Mouse (Mus musculus) myocyte (in vitro differentiated cells): ENCODE data around the gene Wbp11. TPM values are rescaled to one million over a fixed set of nuclear protein-coding genes. Genes with fewer than 3 reads are reported as not detected.

ENCODE experiments used
- H3K27me3 ChIP-seq: one replicate; pipeline ENCODE4 v1.6.1; 2011; ENCODE audit not compliant: control insufficient read depth, insufficient read depth, insufficient read length
- H3K36me3 ChIP-seq: one replicate; pipeline ENCODE4 v1.6.1; 2011; ENCODE audit not compliant: control insufficient read depth, insufficient read depth
- H3K4me2 ChIP-seq: one replicate; pipeline ENCODE4 v1.6.1; 2011; ENCODE audit warnings: low read depth, control low read depth
- H3K4me3 ChIP-seq: one replicate; pipeline ENCODE4 v1.5.1; 2011; ENCODE audit warnings: mild to moderate bottlenecking, control low read depth, moderate library complexity
- H3K79me2 ChIP-seq: one replicate; pipeline ENCODE4 v1.6.1; 2011; ENCODE audit not compliant: control insufficient read depth, insufficient read depth
- H3ac ChIP-seq: one replicate; pipeline ENCODE4 v1.6.1; 2011; ENCODE audit not compliant: control insufficient read depth, insufficient read length
- E2F4 ChIP-seq: IDR thresholded peaks from one replicate; pipeline ENCODE4 v1.6.1; 2011; ENCODE audit warnings: mild to moderate bottlenecking, control low read depth, moderate library complexity; ENCODE audit not compliant: insufficient read depth
- MYOD1 ChIP-seq, 3 experiments: IDR thresholded peaks; one replicate each; pipeline ENCODE4 v1.6.1; 2011; ENCODE audit warnings: control low read depth in 2 of 3, low read depth in 2 of 3, mild to moderate bottlenecking in 2 of 3, moderate library complexity in 1 of 3; ENCODE audit not compliant: insufficient read length in 2 of 3, control insufficient read depth in 1 of 3
- MYOG ChIP-seq, 3 experiments: IDR thresholded peaks; one replicate each; pipeline ENCODE4 v1.6.1; 2011; ENCODE audit warnings: control low read depth in 2 of 3, low read depth in 2 of 3, mild to moderate bottlenecking in 2 of 3; ENCODE audit not compliant: insufficient read length in 2 of 3, control insufficient read depth in 1 of 3, insufficient read depth in 1 of 3
- REST ChIP-seq: IDR thresholded peaks from one replicate; pipeline ENCODE4 v1.6.1; 2011; ENCODE audit warnings: mild to moderate bottlenecking, control low read depth, moderate library complexity; ENCODE audit not compliant: insufficient read depth, insufficient read length
- SRF ChIP-seq: IDR thresholded peaks from one replicate; pipeline ENCODE4 v1.6.1; 2011; ENCODE audit warnings: low read depth; ENCODE audit not compliant: control insufficient read depth, insufficient read length
- TCF12 ChIP-seq: IDR thresholded peaks from one replicate; pipeline ENCODE4 v1.6.1; 2011; ENCODE audit warnings: mild to moderate bottlenecking, control low read depth; ENCODE audit not compliant: poor library complexity, insufficient read depth, severe bottlenecking
- TCF3 ChIP-seq: IDR thresholded peaks from one replicate; pipeline ENCODE4 v1.6.1; 2011; ENCODE audit warnings: low read depth, control low read depth; ENCODE audit not compliant: insufficient read length
- USF1 ChIP-seq: IDR thresholded peaks from one replicate; pipeline ENCODE4 v1.6.1; 2011; ENCODE audit warnings: low read depth, mild to moderate bottlenecking, control low read depth, moderate library complexity
- polyA plus RNA-seq: library from polyadenylated mRNA; unstranded; fragments of >200 nt; fragmentation: generic; extraction: Trizol; gene quantifications from one replicate; pipeline ENCODE4 v1.2.1, GENCODE M21; 2012; ENCODE audit warnings: missing spikeins

Gene Wbp11
- polyA plus RNA-seq, 1 experiment, result 44.6 TPM

DNA sequence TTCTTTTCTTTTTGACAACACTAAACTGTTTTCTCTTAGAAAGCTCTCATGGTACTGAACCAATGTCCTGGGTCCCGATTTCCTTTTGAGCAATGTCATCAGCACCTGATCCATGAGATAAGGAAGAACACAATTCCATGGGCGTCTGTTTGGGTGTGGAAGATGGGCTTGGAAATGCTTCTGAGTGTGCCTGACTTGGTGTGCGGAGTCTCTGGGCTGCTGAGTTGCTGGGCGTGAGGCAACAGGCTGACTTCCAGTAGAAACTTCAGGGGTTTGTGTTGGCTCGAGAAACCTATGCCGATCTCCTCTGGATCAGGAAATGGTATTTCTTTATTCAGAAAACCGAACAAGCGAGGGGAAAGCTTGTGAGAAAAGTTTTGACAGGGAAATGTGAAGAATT, 58.9 kb downstream of the Wbp11 start:
- Histone ChIP-seq H3K27me3 (no peaks in the 10 kb centered on the region), H3ac (no peak overlapping the region), H3K79me2 (no peaks in the 10 kb centered on the region), H3K4me3 (no peak overlapping the region), H3K36me3 (no peaks in the 10 kb centered on the region), H3K4me2 (no peak overlapping the region)
- no peak for TF ChIP-seq REST

DNA sequence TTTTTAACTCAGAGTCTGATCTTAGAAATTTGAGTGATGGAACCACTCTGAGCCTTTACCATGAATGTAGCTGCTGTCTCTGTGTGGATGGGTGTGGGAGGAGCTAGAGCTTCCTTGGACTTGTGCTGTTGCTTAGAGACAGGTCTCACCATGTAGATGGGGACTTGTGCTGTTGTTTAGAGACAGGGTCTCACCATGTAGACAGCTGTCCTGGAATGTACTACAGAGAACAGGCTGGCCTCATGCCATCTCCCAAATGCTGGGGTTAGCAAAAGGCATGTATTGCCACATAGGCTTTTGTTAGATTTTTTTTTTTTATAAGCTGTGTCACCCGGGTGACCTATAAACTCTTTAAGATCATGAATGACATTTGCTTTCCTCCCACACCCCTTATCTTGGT, 64.1 kb downstream of the Wbp11 start:
- no peak overlapping the region for H3ac ChIP-seq
- H3K27me3 ChIP-seq, result no peaks in the 10 kb centered on the region
- TF ChIP-seq USF1 (no peak), TCF3 (no peak), MYOG (IDR thresholded peaks at IDR 0.05; ENCODE audit: control insufficient read depth in 1 of 3, insufficient read depth in 1 of 3, insufficient read length in 2 of 3, low read depth in 2 of 3) (no peak), MYOD1 (IDR thresholded peaks at IDR 0.05; ENCODE audit: control insufficient read depth in 1 of 3, insufficient read length in 2 of 3, low read depth in 2 of 3) (no peak), TCF12 (no peak), E2F4 (no peak), SRF (no peak)
- H3K36me3 ChIP-seq, result no peaks in the 10 kb centered on the region
- no peak overlapping the region for H3K4me2 ChIP-seq
- H3K79me2 ChIP-seq, result no peaks in the 10 kb centered on the region
- no peak overlapping the region for H3K4me3 ChIP-seq

Other genes with a start within 250 kb of the Wbp11 start
- 0.02 TPM for gene Plbd1, start 166.3 kb downstream of the Wbp11 start, polyA plus RNA-seq
- gene Gucy2c, start 46.5 kb downstream of the Wbp11 start, polyA plus RNA-seq, result 0.01 TPM
- gene Hist4h4, start 23.8 kb downstream of the Wbp11 start, polyA plus RNA-seq, result 0.31 TPM
- gene H2afj, start 20.0 kb downstream of the Wbp11 start, polyA plus RNA-seq, result 254 TPM
- gene BC049715, start 607 bp downstream of the Wbp11 start, polyA plus RNA-seq, result 0.10 TPM
- 0.12 TPM for gene Smco3, start 7.2 kb upstream of the Wbp11 start, polyA plus RNA-seq
- gene Art4, start 29.5 kb upstream of the Wbp11 start, polyA plus RNA-seq, result not detected
- 132 TPM for gene Mgp, start 47.6 kb upstream of the Wbp11 start, polyA plus RNA-seq
- gene Erp27, start 93.9 kb upstream of the Wbp11 start, polyA plus RNA-seq, result 0.05 TPM
- gene Pde6h, start 95.6 kb upstream of the Wbp11 start, polyA plus RNA-seq, result 0.12 TPM
- gene Arhgdib, start 113.7 kb upstream of the Wbp11 start, polyA plus RNA-seq, result 90.2 TPM